Mouse (Mus musculus) B cell, adult 2 months (primary cell): Measurements from ENCODE around the gene Tgfb2.

Experiments used
- DNase-seq, 2 experiments: peaks; one replicate each; pipeline ENCODE4 v3.0.0; 2022

Gene Tgfb2

GRCm38 (mm10) chr1:186701206-186701905, 4.4 kb downstream of the Tgfb2 start:
- no peak for DNase-seq

- no peak for DNase-seq
Observed at GRCm38 (mm10) chr1:186700496-186700895, 5.3 kb downstream of the Tgfb2 start.

DNA sequence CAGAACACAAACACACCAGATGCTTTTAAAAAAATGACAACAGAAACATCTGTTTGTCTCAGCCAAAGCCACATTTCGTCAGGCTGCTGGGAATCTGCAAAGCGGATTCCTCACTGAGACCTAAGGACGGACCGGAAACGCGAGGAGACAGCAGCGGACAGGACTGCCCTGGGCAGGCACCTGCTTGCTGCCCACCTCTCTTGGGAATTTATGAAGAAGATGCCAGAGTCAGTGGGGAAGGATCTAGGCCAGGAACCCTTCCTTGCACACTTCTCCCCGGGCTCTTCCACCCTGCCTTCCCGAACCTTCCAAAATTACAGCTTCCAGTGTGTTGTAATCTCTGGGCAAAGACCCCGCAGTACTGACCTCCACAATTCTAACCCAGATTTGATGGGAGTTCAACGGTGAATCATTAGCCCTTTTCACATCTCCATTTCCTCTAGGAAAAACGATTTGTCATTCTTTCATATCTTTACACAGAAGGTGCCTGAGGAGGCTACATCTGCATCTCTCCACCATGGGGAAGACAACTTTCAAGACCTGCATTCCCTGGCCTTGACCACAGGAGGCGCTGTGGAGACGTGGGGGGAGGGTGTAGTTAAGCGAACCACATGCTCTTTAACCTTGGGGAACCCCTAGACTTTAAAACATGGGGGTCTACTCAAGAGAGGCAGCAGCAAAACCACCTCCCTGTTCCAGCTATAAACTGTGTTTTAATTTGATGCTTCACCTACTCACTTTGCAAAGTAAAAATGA, 7.0 kb downstream of the Tgfb2 start:
- DNase-seq, result no peak

DNA sequence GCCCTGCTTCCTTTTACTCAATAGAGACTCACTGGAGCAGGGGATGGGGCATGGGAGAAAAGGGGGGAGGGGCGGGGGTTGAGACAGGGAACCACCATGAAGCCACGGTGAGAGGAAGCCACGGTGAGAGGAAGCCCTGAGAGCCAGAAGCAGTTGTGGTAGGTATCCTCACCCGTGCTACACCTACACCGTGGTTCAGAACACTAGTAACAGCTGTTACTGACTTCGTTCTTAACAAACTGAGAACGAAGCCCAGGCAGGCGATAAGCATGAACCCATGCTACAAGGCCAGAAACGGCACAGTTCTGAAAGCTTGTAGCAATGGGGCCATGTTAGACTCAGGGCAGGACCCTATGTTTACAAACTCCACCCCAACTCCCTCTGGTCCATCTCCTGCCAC, 9.6 kb downstream of the Tgfb2 start:
- DNase-seq, result no peak

DNA sequence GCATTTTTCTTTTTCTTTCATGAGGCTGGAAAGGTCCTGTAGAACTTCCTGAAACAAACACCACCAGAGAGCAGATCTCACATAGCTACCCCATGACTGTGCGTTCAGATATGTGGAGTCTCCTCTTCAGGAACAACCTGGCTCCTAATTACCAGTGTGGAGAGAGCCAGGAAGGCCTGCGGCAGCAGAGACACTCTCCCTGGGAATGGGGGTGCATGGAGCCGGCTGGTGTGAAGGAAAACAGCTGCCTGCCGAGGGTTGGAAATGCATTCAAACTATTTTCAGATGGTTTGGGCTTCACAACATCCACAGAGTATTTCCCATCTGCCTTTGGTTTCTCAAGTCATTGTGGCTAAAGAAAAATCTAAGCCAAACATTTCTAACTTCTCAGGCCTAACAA, 10.4 kb downstream of the Tgfb2 start:
- no peak for DNase-seq

GRCm38 (mm10) chr1:186692370-186692769, 13.4 kb downstream of the Tgfb2 start:
- no peak for DNase-seq

- no peak for DNase-seq
Observed at GRCm38 (mm10) chr1:186691708-186692107, 14.1 kb downstream of the Tgfb2 start.

DNA sequence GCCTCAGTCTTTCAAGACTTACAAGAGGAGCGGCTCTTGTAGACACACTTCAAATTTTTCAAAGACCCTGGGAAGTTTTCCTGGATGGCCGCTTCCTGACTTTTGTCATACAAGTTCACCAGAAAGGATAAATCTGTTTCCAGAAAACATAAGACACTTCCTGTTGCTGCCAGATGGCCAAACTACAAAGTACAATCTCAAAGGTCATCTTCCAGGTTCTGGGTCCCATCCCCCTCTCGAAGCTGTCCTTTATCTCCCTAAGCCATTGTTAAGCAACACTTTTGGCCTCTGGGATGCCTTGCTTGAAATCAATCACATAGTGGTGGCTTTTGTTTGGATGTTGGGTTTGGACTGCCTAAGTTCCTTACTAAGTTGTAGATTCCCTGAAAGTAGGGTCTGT, 21.7 kb downstream of the Tgfb2 start:
- no peak for DNase-seq

DNA sequence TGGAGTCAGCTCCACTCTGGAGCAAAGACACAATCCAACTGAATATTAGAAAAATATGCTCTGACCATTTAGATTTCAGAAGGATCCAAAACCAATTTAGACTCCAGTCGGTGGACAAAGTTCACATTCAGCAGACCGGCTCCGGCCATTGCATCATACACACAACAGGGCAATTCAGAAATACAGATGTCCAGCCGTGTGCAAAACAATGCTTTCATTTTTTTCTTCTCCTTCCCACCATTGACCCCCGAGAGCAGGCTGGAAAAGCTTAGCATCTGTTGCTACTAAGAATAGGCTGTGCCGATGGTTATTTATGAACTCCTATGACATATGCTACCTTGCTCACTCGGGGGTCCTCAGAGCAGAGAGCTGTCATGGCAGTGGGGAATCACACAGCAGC, 23.2 kb downstream of the Tgfb2 start:
- DNase-seq, result no peak

- no peak for DNase-seq
Observed at GRCm38 (mm10) chr1:186677614-186678013, 28.2 kb downstream of the Tgfb2 start.

GRCm38 (mm10) chr1:186676199-186676598, 29.6 kb downstream of the Tgfb2 start:
- DNase-seq, result no peak

GRCm38 (mm10) chr1:186675263-186675662, 30.5 kb downstream of the Tgfb2 start:
- no peak for DNase-seq

GRCm38 (mm10) chr1:186674621-186675020, 31.2 kb downstream of the Tgfb2 start:
- DNase-seq, result no peak

GRCm38 (mm10) chr1:186673166-186673565, 32.6 kb downstream of the Tgfb2 start:
- DNase-seq, result no peak

DNA sequence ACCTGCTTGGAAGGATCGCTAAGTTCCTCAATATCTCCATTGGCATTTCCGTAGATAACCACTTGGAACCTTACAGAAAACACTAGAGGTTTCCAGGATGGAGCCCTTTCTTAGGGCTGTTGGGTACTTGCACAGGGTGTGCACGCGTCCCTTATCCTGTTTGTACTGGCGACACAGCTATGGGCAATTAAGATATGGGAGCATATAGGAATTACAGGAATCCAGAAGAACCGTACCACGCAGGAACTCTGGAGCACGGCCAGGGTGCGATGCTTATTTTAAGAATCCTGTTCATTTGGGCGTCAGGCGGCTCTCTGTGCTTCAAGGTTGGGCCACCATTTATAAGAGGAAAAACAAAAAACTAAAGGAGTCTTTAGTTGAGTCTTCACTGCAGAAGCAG, 42.4 kb downstream of the Tgfb2 start:
- no peak for DNase-seq

GRCm38 (mm10) chr1:186662996-186663395, 42.8 kb downstream of the Tgfb2 start:
- no peak for DNase-seq

DNA sequence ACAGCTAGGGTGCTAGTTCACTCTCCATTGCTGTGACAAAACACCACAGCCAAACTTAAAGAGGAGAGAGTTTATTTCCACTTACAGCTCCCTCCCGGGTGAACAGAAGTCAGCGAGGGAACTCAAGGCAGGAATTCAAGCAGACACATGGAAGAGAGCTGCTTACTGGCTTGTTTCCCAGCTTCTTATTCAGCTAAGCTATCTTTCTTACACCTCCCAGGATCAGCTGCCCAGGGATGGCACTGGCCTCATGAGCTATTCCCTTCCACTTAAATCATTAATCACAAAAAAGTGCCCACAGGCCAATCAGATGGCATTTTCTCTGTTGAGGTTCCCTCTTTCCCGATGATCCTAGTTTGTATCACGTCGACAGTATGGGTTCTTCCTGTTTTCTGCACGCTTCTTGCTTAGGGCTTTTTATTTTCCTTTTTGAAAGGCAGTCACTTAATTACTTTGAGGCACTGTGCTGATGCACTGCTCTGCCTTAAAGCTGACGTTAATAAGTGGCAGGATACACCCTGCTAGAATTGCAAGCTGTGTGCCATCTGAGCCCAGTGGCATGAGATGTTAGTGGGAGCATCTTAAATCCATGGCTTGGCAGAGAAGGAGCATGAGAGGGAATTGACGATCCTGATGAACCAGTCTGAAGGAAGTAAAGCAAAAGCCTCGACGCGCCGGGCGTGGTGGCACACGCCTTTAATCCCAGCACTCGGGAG, 44.4 kb downstream of the Tgfb2 start:
- no peak for DNase-seq

GRCm38 (mm10) chr1:186658783-186659182, 47.0 kb downstream of the Tgfb2 start:
- no peak for DNase-seq

DNA sequence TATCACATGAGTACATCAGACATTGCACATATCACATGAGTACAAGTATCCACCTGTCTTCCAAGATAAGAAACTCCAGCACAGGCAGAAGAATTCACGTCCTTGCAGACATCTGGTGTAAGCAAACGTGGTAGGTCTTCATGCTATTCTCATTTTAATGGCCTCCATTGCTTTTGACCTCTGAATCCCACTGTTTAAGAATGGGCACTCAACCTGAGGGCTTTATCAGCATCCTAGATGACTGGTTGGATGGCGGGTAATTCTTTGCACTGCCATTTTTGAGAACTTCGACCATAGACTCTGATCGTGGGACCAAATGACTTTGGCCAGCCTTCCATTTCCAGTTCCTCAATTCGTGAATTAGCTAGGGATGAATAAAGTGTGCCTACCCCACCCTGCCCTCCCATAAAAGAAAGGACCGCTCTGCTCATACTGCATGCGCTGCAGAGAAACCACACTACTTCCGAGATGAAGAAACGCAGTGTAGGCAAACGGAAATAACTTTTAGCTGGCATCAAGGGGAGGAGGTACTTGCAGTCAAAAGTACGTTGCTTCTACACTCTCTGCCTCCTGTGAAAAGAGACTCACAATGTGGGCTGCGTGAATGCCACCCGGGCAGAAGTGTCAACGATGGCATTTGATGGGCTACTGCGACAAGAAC, 48.1 kb downstream of the Tgfb2 start:
- DNase-seq, result no peak

- no peak for DNase-seq
Observed at GRCm38 (mm10) chr1:186656732-186657329, 49.0 kb downstream of the Tgfb2 start.

GRCm38 (mm10) chr1:186656201-186656600, 49.6 kb downstream of the Tgfb2 start:
- no peak for DNase-seq

GRCm38 (mm10) chr1:186655096-186655495, 50.7 kb downstream of the Tgfb2 start:
- DNase-seq, result no peak

DNA sequence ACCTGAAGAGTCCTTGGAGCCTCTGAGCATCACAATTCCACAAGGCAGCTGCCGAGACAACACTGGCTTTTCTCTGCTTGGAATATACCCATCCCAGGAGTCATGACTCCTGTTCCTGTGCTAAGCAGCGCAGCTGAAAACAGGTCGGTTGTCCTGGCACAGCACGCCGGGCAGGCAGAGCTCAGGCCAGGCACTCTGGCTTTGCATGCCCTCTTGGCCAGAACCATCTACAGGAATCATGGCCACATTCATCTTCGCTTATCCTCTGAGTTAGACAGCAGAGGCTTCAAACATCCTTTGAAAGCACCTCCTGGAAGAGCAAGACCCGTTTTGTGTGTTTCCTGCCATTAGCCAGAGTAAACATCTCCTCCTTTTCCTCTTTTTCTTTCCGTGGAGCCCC, 53.6 kb downstream of the Tgfb2 start:
- no peak for DNase-seq
